Mouse (Mus musculus) embryonic fibroblast, embryonic 13.5 days (primary cell): ENCODE results near the gene Gramd1b. TPM values are rescaled to one million over a fixed set of nuclear protein-coding genes. Genes with fewer than 3 reads are reported as not detected.

ENCODE experiments used
- H3K27ac ChIP-seq: 2 replicates; pipeline ENCODE4 v1.5.1; 2012; ENCODE audit warnings: low read length, control low read depth, inconsistent platforms; ENCODE audit not compliant: insufficient read depth
- H3K4me1 ChIP-seq: 2 replicates; pipeline ENCODE4 v1.6.1; 2011; ENCODE audit warnings: low read length; ENCODE audit not compliant: control insufficient read depth, insufficient read depth
- H3K4me3 ChIP-seq: 2 replicates; pipeline ENCODE4 v1.5.1; 2011; ENCODE audit warnings: mild to moderate bottlenecking, control low read depth, low read length; ENCODE audit not compliant: insufficient read depth
- CTCF ChIP-seq: IDR thresholded peaks from 2 replicates; pipeline ENCODE4 v1.5.1; 2011; ENCODE audit warnings: mild to moderate bottlenecking, control low read depth, low read length, moderate library complexity, borderline replicate concordance; ENCODE audit not compliant: insufficient read depth
- POLR2A ChIP-seq: IDR thresholded peaks from 2 replicates; pipeline ENCODE4 v1.6.1; 2011; ENCODE audit warnings: low read depth, mild to moderate bottlenecking, control low read depth, low read length, moderate library complexity
- polyA plus RNA-seq: library from polyadenylated mRNA; stranded (reverse); fragments of >200 nt; gene quantifications from 2 replicates; pipeline ENCODE4 v1.2.4, GENCODE M21; 2011; ENCODE audit warnings: low read depth; ENCODE audit not compliant: missing spikeins, insufficient read length

Gramd1b gene
- polyA plus RNA-seq, 1 experiment, result 14.3 TPM

- no peak; the same call in 1 of the 2 replicates for TF ChIP-seq POLR2A
- TF ChIP-seq CTCF, result no peak
- H3K4me3 ChIP-seq, result peak overlapping the region; percentile 98
- no peaks in the 10 kb centered on the region for H3K4me1 ChIP-seq
- peak overlapping the region; percentile 52 for H3K27ac ChIP-seq
Measured at GRCm38 (mm10) chr9:40414904-40415766, 116.0 kb downstream of the Gramd1b start.

DNA sequence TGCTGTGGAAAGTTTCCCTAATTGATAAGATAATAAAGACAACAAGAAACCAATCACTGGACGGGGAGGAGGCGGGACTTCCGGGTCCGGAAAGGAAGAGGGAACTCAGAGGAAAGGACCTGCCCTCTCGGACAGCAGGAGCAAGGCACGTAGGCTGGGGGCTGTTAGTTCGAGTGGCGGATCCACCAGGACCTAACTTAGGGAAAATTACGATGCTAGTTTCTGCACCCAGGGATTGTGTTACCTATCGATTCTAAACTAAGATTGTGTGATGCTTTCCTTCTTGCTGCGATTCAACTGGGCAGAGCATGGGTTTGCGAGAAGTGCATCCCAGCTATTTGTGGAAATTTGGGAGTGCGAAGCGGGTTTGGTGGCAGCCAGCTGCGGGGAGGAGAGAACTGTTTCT is 116.7 kb downstream of the Gramd1b start:
- no peak for TF ChIP-seq CTCF
- peak; percentile 96 for TF ChIP-seq POLR2A
- Histone ChIP-seq H3K4me1 (no peaks in the 10 kb centered on the region), H3K27ac (peak overlapping the region; percentile 52), H3K4me3 (peak overlapping the region; percentile 98)

GRCm38 (mm10) chr9:40413601-40414000 is 117.6 kb downstream of the Gramd1b start:
- TF ChIP-seq POLR2A, result no peak
- TF ChIP-seq CTCF, result no peak
- Histone ChIP-seq H3K27ac (no peak overlapping the region), H3K4me1 (no peaks in the 10 kb centered on the region), H3K4me3 (no peak overlapping the region)

DNA sequence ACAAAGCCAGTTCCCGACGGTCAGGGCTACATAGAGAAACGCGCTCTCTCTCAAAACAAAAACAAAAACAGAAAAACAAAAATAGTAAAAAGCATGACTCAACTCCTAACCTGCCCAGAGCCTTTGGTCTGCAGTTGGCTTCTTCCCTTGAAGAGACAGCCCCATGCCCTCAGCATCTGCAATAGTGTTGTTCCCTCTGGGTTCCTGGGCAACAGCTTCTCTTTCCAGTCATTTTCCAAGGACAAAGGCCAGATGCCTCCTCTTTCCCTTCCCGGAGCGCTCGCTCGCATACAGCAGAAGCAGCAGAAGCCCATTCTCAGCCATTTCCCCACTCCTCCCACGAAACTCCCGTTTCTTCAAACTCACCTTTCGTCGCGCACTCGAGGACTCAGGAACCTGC is 118.3 kb downstream of the Gramd1b start:
- no peaks in the 10 kb centered on the region for H3K4me1 ChIP-seq
- TF ChIP-seq CTCF (no peak), POLR2A (no peak)
- H3K4me3 ChIP-seq, result no peak overlapping the region
- no peak overlapping the region for H3K27ac ChIP-seq

GRCm38 (mm10) chr9:40412246-40412645 is 118.9 kb downstream of the Gramd1b start:
- TF ChIP-seq CTCF (no peak), POLR2A (no peak)
- Histone ChIP-seq H3K27ac (no peak overlapping the region), H3K4me3 (no peak overlapping the region), H3K4me1 (no peaks in the 10 kb centered on the region)

- TF ChIP-seq CTCF (no peak), POLR2A (no peak)
- no peaks in the 10 kb centered on the region for H3K4me1 ChIP-seq
- no peak overlapping the region for H3K27ac ChIP-seq
- no peak overlapping the region for H3K4me3 ChIP-seq
Measured at GRCm38 (mm10) chr9:40410895-40411294, 120.3 kb downstream of the Gramd1b start.

- no peak overlapping the region for H3K27ac ChIP-seq
- no peaks in the 10 kb centered on the region for H3K4me1 ChIP-seq
- TF ChIP-seq POLR2A (no peak), CTCF (no peak)
- no peak overlapping the region for H3K4me3 ChIP-seq
Measured at GRCm38 (mm10) chr9:40409071-40409470, 122.1 kb downstream of the Gramd1b start.

- TF ChIP-seq POLR2A (no peak), CTCF (no peak)
- H3K27ac ChIP-seq, result no peak overlapping the region
Measured at GRCm38 (mm10) chr9:40408415-40408814, 122.8 kb downstream of the Gramd1b start.

DNA sequence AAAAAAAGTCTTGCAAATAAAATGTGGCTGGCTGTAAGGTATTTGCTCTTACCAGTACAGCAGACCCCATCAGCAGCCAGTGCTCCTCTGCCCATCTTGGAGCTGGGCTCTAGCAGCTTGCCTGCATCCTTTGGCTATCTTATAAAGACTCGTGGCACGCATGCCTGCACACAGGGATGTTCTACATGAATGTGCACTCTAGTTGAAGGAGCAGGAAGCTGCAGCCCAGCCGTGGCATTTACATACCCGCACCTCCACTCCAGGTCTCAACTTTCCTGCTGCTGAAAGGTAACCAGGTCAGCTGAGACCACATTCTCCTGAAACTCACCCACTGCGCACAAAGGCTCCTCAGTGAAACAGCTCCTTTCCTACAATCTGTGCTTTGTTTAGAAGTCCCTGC is 123.3 kb downstream of the Gramd1b start:
- TF ChIP-seq CTCF (no peak), POLR2A (no peak)
- Histone ChIP-seq H3K4me3 (no peak overlapping the region), H3K27ac (no peak overlapping the region), H3K4me1 (no peaks in the 10 kb centered on the region)

More at GRCm38 (mm10) chr9:40408415-40408814, 122.8 kb downstream of the Gramd1b start:
- Histone ChIP-seq H3K4me1 (no peaks in the 10 kb centered on the region), H3K4me3 (no peak overlapping the region)

DNA sequence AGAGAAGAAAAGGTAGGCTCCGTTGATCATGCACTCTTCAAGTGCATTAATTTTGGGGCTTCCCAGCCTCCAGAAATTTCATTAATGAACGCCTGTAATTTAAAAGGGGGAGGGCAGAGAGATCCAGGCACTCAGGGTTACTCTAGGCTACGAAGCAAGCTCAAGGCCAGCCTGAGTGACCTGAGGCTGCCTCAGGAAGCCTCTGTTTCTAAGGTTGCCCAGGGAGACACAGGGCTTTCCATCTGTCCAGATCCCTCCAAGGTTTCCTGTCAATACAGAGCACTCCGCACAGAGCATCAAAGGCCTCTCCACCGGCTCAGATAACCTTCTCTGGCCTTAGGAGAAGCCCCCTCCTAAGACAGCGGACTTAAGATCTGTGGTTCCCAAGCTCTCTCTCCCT is 125.4 kb downstream of the Gramd1b start:
- H3K4me1 ChIP-seq, result no peaks in the 10 kb centered on the region
- no peak for TF ChIP-seq CTCF
- TF ChIP-seq POLR2A, result no peak
- H3K4me3 ChIP-seq, result no peak overlapping the region

More for the DNA sequence above, 125.4 kb downstream of the Gramd1b start:
- H3K27ac ChIP-seq, result no peak overlapping the region
